Mouse (Mus musculus): ENCODE data around the gene Chmp1a. TPM values are rescaled to one million over a fixed set of nuclear protein-coding genes. Genes with fewer than 3 reads are reported as not detected.

The Chmp1a gene
- total and polyA plus RNA-seq, 2 experiments: 51.5 to 67.1 TPM

DNA sequence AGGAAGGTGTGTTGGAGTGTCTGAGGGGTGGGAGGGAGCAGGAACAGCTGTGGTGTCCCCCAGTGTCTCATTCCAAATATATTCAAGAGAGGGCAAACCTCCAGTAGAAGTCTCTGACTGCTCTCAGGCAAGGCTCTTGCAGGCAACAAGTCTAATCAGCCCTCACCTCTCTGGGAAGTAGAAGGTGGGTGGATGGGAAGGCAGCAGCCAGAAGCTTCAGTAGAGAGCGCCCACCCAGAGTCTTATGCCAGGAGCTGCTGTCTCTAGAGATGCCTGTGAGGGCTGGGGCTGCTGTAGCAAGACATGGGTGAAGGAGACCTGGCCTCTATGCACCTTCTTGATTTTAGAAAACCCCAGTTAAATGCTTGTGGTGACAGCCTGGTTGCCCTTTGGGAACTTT, 15.9 kb upstream of the Chmp1a start:
- Histone ChIP-seq H3K36me3 (ENCODE audit: control insufficient read depth, insufficient read depth, low read length) (no peaks in the 10 kb centered on the region), H3K4me1 (ENCODE audit: control insufficient read depth, insufficient read depth, low read length) (peaks cover 5% of the 10 kb centered on the region), H3K79me2 (ENCODE audit: control insufficient read depth, insufficient read depth, low read length) (no peaks in the 10 kb centered on the region; the same call in 1 of the 2 replicates), H3K9ac (ENCODE audit: low read depth, low read length) (no peak overlapping the region), H3K27me3 (ENCODE audit: control insufficient read depth, insufficient read depth, low read length) (no peaks in the 10 kb centered on the region), H3K27ac (replicated peaks; ENCODE audit: insufficient read depth, low read depth, low read length) (no peak overlapping the region), H3K4me3 (ENCODE audit: insufficient read depth, low read depth, low read length) (no peak overlapping the region)
- WGBS: 95% methylated on average over 1 of the region's 1 CpGs
- TF ChIP-seq CTCF (IDR thresholded peaks at IDR 0.05; ENCODE audit: low read depth, low read length) (no peak), POLR2A (IDR thresholded peaks at IDR 0.05; ENCODE audit: extremely low read depth, insufficient read depth, low read length) (no peak)
- DNase-seq (ENCODE audit: extremely low read depth, low read depth, low spot score): no peak

GRCm38 (mm10) chr8:123224278-123225266, 12.0 kb upstream of the Chmp1a start, which contains the start of gene Cdk10:
Cdk10 (plus strand) TSS chr8:123224842.
- peak; percentile 77 for TF ChIP-seq POLR2A (IDR thresholded peaks at IDR 0.05; ENCODE audit: extremely low read depth, insufficient read depth, low read length)
- no peak for TF ChIP-seq CTCF (IDR thresholded peaks at IDR 0.05; ENCODE audit: low read depth, low read length)
- DNase-seq (ENCODE audit: extremely low read depth, low read depth, low spot score): peak; percentile 86
- no peaks in the 10 kb centered on the region for H3K27me3 ChIP-seq (ENCODE audit: control insufficient read depth, insufficient read depth, low read length)
- peaks cover 3% of the 10 kb centered on the region for H3K4me1 ChIP-seq (ENCODE audit: control insufficient read depth, insufficient read depth, low read length)
- peak within 1 kb of the TSS; percentile 84 for H3K4me3 ChIP-seq (ENCODE audit: insufficient read depth, low read depth, low read length)
- no peaks in the 10 kb centered on the region; the same call in 1 of the 2 replicates for H3K79me2 ChIP-seq (ENCODE audit: control insufficient read depth, insufficient read depth, low read length)
- peak within 1 kb of the TSS; percentile 79 for H3K27ac ChIP-seq (replicated peaks; ENCODE audit: insufficient read depth, low read depth, low read length)
- WGBS: 2% methylated on average over 59 of the region's 59 CpGs
- H3K36me3 ChIP-seq (ENCODE audit: control insufficient read depth, insufficient read depth, low read length): no peaks in the 10 kb centered on the region
- H3K9ac ChIP-seq (ENCODE audit: low read depth, low read length): peak within 1 kb of the TSS; percentile 88

DNA sequence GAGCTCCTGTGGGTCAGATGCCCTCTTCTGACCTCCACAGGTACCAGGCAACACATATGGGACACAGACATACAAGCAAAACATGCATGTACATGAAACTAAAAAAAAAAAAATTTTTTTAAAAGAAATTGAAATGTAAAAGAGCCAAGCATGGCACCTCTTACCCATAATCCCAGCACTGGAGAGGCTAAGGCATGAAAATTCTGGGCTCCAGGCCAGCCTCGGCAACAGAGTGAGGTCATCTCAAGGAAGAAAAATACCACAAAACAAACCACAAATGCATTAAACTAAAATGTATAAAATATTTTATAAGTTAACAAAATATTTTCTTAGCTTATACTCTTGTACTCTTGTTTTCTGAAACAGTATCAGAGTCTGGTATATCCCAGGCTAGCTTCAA, 8.4 kb upstream of the Chmp1a start:
- Histone ChIP-seq H3K4me1 (ENCODE audit: control insufficient read depth, insufficient read depth, low read length) (peaks cover 3% of the 10 kb centered on the region), H3K27ac (replicated peaks; ENCODE audit: insufficient read depth, low read depth, low read length) (no peak overlapping the region), H3K9ac (ENCODE audit: low read depth, low read length) (no peak overlapping the region), H3K4me3 (ENCODE audit: insufficient read depth, low read depth, low read length) (no peak overlapping the region), H3K79me2 (ENCODE audit: control insufficient read depth, insufficient read depth, low read length) (no peaks in the 10 kb centered on the region; the same call in 1 of the 2 replicates), H3K36me3 (ENCODE audit: control insufficient read depth, insufficient read depth, low read length) (no peaks in the 10 kb centered on the region), H3K27me3 (ENCODE audit: control insufficient read depth, insufficient read depth, low read length) (no peaks in the 10 kb centered on the region)
- TF ChIP-seq POLR2A (IDR thresholded peaks at IDR 0.05; ENCODE audit: extremely low read depth, insufficient read depth, low read length): no peak
- TF ChIP-seq CTCF (IDR thresholded peaks at IDR 0.05; ENCODE audit: low read depth, low read length): no peak
- WGBS: 45% methylated on average over 1 of the region's 1 CpGs
- DNase-seq (ENCODE audit: extremely low read depth, low read depth, low spot score): no peak

- 81% methylated on average over 3 of the region's 3 CpGs for WGBS
- no peak for DNase-seq (ENCODE audit: extremely low read depth, low read depth, low spot score)
- no peak overlapping the region for H3K4me3 ChIP-seq (ENCODE audit: insufficient read depth, low read depth, low read length)
- peaks cover 5% of the 10 kb centered on the region; the same call in 1 of the 2 replicates for H3K4me1 ChIP-seq (ENCODE audit: control insufficient read depth, insufficient read depth, low read length)
- H3K9ac ChIP-seq (ENCODE audit: low read depth, low read length): no peak overlapping the region
- peaks cover 6% of the 10 kb centered on the region; the same call in 1 of the 2 replicates for H3K79me2 ChIP-seq (ENCODE audit: control insufficient read depth, insufficient read depth, low read length)
- no peaks in the 10 kb centered on the region for H3K36me3 ChIP-seq (ENCODE audit: control insufficient read depth, insufficient read depth, low read length)
- no peak overlapping the region for H3K27ac ChIP-seq (replicated peaks; ENCODE audit: insufficient read depth, low read depth, low read length)
- no peaks in the 10 kb centered on the region for H3K27me3 ChIP-seq (ENCODE audit: control insufficient read depth, insufficient read depth, low read length)
- TF ChIP-seq POLR2A (IDR thresholded peaks at IDR 0.05; ENCODE audit: extremely low read depth, insufficient read depth, low read length) (no peak), CTCF (IDR thresholded peaks at IDR 0.05; ENCODE audit: low read depth, low read length) (no peak)
Observed at GRCm38 (mm10) chr8:123215430-123215829, 2.9 kb upstream of the Chmp1a start.

- Histone ChIP-seq H3K4me1 (ENCODE audit: control insufficient read depth, insufficient read depth, low read length) (peaks cover 5% of the 10 kb centered on the region; the same call in 1 of the 2 replicates), H3K4me3 (ENCODE audit: insufficient read depth, low read depth, low read length) (peak overlapping the region; percentile 98), H3K27me3 (ENCODE audit: control insufficient read depth, insufficient read depth, low read length) (no peaks in the 10 kb centered on the region), H3K36me3 (ENCODE audit: control insufficient read depth, insufficient read depth, low read length) (peaks cover 3% of the 10 kb centered on the region; the same call in 1 of the 2 replicates), H3K79me2 (ENCODE audit: control insufficient read depth, insufficient read depth, low read length) (peaks cover 6% of the 10 kb centered on the region; the same call in 1 of the 2 replicates), H3K27ac (replicated peaks; ENCODE audit: insufficient read depth, low read depth, low read length) (peak overlapping the region; percentile 9; the same call in 1 of the 2 replicates), H3K9ac (ENCODE audit: low read depth, low read length) (peak overlapping the region; percentile 53)
- WGBS: 28% methylated on average over 22 of the region's 22 CpGs
- no peak for TF ChIP-seq POLR2A (IDR thresholded peaks at IDR 0.05; ENCODE audit: extremely low read depth, insufficient read depth, low read length)
- no peak for TF ChIP-seq CTCF (IDR thresholded peaks at IDR 0.05; ENCODE audit: low read depth, low read length)
- no peak for DNase-seq (ENCODE audit: extremely low read depth, low read depth, low spot score)
Observed at GRCm38 (mm10) chr8:123213118-123213772, 682 bp upstream of the Chmp1a start.

Measured in liver, adult 2 months (tissue).